Mouse (Mus musculus): ENCODE measurements around the gene Gm3776.
"Not testable (repeated sequence)": the region's sequence is repeated elsewhere in the genome, so short reads cannot be mapped to it uniquely, and the experiment has no call there.

Gm3776 gene

DNA sequence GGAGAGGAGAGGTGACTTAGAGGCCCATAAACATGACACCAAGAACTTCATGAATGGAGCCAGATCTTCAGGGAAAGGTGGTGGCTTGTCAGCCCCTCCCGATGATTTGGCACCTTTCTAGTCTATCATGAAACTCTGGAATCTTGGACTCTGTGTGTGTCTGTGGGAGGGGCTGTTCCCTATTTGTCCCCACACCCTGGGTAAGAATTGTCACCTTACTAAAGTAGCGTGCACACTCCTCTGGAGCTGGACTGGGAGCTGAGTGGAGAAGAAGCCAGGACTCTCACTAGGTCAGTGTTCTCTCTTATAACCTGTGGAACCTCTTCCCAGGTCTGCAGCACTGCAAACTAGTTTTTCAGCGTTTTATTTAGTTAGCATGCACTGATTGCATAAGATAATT lies at the start of gene Gm3776:
Gene Gm3776 (plus strand): TSS at position 216 of the 400 bp plus-strand sequence.
- not testable (repeated sequence) for DNase-seq

DNA sequence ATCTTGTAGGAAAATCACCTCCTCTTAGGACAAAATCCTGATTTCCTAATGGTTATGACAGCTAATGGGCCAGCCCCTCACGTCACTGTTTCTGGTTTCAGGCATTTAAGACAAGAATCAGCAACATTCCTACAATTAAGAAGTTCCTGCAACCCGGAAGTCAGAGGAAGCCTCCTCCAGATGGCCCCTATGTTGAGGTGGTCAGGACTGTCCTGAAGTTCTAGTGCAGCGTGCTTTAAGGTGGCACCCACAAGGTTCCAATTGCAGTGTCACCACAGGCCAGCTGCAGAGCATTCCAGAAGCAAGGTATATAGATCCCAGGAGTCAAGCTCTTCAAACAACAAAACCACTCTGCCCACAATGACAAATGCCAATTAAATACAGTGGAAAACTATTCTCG lies 48.0 kb upstream of the Gm3776 start:
- DNase-seq: no peak

DNA sequence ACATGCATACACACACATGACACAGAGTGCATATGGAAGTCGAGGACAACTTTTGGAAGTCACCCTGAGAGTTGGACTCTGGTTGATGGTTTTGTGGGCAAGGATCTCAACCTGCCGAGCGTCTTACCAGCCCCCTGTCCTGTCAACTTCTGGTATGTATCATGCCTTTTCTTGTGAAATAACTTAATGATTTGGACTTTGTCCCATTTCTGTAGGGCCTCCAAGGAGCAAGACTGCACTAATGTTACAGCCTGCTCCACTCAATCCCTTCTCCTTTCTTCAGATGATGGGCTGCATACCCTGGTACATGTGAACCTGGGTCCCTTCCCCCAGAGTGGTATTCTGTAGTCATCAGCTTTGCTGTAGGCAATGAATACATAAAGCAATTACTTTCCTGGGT lies 46.9 kb upstream of the Gm3776 start:
- no peak for DNase-seq

DNA sequence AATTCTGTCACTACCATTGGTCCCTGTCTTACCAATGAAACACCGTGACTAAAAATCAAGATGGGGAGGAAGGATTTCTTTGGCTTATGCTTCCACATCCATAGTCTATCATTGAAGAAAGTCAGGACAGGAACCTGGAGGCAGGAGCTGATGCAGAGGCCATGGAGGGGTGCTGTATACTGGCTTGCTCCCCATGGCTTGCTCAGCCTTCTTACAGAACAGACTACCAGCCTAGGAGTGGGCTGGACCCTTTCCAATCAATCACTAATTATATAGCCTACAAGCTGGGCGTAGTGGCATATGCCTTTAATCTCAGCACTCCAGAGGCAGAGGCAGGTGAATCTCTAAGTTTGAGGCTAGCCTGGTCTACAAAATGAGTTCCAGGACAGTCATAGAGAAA lies 46.1 kb upstream of the Gm3776 start:
- DNase-seq: no peak

DNA sequence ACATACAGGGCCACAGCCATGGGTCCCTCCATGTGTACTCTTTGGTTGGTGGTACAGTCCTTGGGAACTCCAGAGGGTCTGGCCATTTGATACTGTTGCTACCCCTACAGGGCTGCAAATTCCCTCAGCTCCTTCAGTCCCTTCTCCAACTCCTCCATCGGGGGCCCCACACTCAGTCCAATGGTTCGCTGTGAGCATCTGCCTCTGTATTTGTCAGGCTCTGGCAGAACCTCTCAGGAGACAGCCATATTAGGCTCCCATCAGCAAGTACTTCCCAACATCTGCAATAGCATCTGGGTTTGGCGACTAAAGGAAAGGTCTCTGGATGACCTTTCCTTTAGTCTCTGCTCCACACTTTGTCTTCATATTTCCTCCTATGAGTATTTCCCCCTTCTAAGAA lies 45.4 kb upstream of the Gm3776 start:
- DNase-seq: no peak

DNA sequence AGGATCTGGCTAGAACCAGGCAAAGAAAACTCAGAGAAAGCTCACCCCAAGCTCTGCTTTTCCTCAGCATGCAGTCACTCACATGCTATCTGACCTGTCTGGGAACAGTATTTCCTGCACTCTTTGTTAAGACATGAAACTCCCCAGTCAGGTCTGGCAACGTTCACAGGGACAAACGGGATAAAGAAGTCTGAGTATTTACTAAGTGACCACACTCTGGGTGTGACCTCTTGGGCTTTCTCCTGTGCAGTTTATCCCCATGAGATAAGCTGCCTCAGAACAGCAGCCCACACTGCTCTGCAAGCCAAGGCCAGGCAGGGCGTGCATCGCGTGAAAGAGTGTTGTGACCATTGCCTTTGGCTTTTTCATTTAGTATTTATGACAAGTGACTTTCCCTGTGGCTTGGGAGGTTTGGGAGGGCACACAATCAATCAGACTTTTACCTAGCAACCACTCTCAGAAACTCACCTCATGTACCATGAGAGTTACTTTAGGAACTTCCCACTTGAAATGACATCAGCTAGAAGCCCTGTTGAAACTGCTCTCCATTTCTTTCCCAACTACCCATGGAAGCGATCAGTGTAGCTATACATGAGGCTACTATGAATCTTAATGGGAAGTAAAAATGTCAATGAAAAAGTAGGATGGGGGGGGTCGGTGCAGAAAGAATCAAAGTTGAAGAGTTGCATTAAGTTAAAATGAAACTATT lies 44.4 kb upstream of the Gm3776 start:
- no peak for DNase-seq

DNA sequence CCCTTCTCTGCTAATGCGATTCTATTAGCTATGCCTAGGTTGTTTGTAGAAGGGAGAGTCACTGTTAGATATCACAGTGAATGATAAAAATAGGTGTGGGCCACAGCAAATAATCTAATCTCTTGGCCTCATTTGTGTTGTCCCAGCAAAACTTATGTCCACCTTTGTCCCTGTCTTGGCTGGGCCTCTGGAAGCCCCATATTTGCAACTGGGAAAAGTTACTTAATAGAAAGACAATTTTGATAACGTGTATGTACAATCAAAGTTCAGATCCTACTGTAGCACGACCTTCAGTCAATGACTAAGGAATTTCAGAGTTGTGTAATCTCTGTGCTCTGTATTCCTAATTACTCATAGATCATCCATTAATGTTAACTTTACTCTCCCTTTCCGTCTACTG lies 39.9 kb upstream of the Gm3776 start:
- no peak for DNase-seq

DNA sequence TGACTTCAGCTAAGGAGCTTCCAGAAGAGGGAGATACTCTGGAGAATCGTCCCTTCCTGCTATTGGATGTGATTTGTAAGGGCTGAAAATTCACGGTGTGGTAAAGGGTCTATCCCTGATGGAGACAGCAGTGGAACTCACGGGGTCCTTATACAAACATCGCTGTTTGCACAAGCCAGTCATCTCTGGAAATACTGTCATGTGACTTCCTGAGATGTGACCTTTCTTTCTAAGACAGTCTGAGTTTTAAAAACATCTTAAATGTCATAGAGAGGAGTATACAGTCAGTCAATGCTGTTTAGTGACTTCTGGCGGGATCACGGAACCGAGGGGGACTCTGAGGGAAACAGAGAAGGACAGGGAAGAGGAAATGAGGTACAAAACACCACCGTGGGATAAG lies 34.3 kb upstream of the Gm3776 start:
- no peak for DNase-seq

DNA sequence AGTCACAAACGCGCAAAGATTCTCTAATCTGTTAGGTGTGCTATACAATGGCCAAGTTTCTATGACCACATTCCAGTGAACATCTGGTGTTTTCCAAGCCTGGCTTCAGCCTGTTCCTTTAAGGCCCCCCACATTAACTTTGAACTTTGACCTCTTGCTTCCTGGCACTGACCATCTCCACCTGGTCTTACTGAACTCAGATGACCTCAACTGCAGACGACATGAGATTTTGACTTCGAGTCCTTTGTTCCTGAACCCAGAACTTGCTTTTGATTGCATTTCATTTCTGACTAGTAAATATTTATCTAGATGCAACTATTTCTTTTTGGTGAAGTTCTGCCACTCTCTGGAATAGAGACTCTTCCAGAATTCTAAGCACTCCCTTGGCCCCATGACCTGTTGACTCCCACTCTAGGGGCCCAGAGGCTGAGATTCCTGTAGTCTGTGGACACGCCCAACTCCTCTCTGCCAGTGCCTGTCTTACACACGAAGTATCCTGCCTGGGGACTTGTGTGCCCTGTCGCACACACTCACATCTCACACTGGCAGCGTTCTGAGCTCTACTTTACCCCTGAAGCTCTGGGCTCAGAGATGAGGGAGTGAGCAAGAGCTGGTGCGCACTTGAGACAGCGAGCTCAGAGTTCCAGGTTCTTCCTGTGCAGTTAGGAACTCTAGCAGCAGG lies 33.6 kb upstream of the Gm3776 start:
- DNase-seq: no peak

DNA sequence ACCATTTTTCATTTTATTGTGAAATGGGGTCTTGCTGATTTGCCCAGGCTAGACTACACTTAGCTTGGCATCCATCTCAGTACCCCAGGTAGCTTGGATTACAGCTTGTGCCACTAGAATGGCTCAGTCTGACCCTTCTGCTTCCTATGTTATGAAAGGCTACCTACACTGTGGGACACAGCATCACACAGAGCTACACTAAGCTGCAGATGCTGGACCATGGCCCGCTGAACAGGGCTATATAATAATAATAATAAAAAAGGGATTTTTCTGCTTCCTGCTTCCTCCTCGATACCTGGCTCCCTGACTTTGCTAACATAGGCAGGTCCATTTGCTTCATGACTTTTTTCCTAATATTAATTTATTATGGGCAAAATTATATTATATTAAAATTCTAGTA lies 32.5 kb upstream of the Gm3776 start:
- no peak for DNase-seq

DNA sequence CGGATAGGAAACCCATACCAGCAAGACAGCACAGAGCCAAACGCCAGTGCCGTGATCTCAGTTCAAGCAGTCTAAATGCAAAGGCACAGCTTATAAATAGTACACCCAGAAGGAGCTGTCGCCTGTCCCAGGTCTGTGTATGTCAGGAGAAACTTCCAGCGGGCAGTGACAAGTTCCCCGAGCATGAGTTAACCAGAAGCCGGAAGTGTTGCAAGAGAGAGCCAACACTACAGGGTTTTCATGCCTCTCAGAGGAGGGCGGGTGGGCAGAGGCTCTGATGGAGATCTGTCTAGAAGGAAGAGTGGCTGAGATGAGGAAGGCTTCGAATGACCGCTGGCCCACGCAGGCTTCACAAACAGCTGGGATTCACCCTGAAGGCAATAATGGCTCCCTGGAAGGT lies 31.6 kb upstream of the Gm3776 start:
- DNase-seq: no peak

DNA sequence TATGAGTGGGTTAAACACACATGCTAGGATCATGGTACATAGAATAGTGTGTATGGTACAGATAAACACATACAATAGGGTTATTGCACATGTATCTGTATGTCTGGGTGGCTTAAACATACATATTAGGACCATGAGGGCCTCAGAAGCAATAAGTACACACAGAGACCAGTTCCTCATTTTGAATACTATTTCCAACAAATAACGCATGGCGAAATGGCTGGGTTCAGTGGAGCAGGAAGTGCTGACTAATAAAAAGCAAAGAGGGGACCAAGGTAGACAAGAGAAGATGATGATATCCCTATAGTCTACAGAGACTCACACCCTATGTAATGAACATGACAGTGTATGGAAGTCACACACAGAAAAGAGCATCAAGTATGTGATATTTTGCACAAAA lies 28.8 kb upstream of the Gm3776 start:
- no peak for DNase-seq

DNA sequence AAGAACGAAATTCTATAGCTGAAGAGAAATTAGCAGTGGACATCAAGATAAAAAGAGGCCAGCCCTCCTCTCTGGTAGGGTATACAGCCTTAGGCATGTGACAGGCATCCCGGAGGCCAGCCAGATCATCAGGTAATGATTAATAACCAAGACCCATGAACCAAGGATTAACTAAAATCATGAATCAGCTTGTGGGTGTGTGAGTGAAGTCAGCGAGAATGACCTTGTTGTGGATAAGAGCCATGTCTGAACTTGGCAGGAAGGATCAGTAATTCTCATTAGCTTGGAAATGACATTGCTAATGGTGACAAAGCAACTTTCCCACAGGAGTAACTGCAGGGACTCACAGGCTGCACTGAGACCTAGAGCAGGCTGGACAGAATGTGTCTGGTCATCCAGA lies 27.3 kb upstream of the Gm3776 start:
- not testable (repeated sequence) for DNase-seq

DNA sequence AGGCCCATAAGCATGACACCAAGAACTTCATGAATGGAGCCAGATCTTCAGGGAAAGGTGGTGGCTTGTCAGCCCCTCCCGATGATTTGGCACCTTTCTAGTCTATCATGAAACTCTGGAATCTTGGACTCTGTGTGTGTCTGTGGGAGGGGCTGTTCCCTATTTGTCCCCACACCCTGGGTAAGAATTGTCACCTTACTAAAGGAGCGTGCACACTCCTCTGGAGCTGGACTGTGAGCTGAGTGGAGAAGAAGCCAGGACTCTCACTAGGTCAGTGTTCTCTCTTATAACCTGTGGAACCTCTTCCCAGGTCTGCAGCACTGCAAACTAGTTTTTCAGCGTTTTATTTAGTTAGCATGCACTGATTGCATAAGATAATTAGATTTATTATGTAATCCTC lies 26.5 kb upstream of the Gm3776 start, which contains the start of gene Gsta1:
Gene Gsta1 (plus strand): TSS at position 196 of the 400 bp plus-strand sequence.
- not testable (repeated sequence) for DNase-seq

DNA sequence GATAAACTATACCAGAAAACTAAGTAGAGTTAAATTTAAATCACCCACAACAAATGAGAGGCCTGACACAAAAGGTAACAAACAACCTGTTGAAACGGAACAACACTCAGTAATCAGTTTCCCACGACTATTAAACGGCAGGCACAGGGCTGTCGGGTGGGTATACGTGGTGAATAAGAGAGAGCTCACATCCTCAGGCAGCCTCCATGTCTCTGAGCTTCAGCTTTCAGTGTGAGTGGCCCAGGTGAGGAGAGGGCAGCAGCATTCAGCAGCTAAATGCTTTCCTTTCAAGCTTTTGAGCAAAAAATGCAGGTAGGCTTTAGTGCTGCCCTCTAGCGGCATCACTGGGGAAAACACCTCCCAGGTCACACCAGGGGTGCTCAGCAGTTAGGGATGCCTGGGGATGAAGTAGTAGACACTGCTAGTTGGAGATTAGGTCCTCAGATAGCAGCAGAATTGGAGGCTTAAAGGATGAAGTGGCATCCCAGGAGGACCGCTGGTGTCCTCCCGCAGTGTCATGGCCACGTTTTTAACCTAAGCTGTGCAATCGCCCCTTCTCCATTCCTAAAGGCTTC lies 23.7 kb upstream of the Gm3776 start:
- DNase-seq: not testable (repeated sequence)

DNA sequence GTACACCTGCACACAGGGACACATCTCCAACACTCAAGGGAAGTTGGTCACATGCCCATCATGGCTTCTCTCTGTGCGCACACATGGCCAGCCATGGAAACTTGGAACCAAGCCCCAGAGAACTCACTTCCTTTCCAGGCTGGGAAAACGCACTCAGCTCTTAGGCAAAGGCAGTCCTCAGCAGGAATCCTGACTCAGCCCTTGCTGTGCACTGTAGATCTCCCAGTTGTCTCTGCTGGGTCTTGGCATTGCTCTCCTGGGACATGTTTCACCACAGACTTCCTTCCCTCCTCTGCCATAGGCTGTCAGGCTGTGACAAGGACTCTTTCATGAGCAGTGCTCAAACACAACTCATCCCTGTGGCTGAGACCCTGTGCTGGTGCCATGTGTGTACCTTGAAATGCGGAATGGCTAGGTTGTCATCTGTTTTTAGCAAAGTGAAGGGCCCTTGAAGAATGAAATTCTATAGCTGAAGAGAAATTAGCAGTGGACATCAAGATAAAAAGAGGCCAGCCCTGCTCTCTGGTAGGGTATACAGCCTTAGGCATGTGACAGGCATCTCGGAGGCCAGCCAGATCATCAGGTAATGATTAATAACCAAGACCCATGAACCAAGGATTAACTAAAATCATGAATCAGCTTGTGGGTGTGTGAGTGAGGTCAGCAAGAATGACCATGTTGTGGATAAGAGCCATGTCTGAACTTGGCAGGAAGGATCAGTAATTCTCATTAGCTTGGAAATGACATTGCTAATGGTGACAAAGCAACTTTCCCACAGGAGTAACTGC lies 1.1 kb upstream of the Gm3776 start:
- not testable (repeated sequence) for DNase-seq

DNA sequence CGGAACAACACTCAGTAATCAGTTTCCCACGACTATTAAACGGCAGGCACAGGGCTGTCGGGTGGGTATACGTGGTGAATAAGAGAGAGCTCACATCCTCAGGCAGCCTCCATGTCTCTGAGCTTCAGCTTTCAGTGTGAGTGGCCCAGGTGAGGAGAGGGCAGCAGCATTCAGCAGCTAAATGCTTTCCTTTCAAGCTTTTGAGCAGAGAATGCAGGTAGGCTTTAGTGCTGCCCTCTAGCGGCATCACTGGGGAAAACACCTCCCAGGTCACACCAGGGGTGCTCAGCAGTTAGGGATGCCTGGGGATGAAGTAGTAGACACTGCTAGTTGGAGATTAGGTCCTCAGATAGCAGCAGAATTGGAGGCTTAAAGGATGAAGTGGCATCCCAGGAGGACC lies 2.8 kb downstream of the Gm3776 start:
- peak; percentile 17 for DNase-seq

DNA sequence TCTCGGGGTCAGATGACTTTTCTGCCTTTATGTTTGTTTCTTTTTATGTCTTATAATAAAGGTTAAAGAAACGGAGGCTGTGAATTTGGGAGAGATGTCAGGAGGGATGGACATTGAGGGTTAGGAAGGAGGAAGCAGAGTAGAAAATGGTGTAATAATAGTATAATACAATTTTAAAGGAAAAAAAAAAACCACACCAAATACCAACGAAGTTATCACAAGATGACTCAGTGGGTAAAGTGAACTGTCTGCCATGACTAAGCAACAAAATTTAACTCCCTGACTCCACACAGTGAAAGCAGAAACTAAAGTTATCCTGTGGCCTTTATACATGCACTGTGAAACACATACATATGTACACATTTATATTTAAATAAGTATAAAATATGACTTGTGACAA lies 14.0 kb downstream of the Gm3776 start:
- not testable (repeated sequence) for DNase-seq

DNA sequence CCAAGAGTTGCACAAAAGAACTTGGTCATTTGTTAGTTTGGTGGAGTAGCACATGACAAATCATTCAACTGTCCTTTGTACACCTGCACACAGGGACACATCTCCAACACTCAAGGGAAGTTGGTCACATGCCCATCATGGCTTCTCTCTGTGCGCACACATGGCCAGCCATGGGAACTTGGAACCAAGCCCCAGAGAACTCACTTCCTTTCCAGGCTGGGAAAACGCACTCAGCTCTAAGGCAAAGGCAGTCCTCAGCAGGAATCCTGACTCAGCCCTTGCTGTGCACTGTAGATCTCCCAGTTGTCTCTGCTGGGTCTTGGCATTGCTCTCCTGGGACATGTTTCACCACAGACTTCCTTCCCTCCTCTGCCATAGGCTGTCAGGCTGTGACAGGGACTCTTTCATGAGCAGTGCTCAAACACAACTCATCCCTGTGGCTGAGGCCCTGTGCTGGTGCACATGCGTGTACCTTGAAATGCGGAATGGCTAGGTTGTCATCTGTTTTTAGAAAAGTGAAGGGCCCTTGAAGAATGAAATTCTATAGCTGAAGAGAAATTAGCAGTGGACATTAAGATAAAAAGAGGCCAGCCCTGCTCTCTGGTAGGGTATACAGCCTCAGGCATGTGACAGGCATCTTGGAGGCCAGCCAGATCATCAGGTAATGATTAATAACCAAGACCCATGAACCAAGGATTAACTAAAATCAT lies 25.2 kb downstream of the Gm3776 start:
- not testable (repeated sequence) for DNase-seq

DNA sequence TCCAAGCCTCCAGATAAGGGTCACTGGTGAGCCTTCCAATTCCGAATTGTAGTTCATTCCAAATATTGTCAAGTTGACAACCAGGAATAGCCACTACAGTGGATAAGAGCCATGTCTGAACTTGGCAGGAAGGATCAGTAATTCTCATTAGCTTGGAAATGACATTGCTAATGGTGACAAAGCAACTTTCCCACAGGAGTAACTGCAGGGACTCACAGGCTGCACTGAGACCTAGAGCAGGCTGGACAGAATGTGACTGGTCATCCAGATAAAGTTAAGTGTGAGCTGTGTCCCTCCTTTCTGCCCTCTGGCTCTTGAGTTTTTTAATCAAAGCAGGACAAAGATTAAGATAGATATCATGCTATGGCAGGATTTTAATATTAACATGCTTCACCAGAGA lies 32.1 kb downstream of the Gm3776 start:
- not testable (repeated sequence) for DNase-seq

DNA sequence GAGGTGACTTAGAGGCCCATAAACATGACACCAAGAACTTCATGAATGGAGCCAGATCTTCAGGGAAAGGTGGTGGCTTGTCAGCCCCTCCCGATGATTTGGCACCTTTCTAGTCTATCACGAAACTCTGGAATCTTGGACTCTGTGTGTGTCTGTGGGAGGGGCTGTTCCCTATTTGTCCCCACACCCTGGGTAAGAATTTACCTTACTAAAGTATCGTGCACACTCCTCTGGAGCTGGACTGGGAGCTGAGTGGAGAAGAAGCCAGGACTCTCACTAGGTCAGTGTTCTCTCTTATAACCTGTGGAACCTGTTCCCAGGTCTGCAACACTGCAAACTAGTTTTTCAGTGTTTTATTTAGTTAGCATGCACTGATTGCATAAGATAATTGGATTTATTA lies 32.8 kb downstream of the Gm3776 start, which contains the start of gene Gm10639:
Gene Gm10639 (plus strand): TSS at position 201 of the 400 bp plus-strand sequence.
- not testable (repeated sequence) for DNase-seq

DNA sequence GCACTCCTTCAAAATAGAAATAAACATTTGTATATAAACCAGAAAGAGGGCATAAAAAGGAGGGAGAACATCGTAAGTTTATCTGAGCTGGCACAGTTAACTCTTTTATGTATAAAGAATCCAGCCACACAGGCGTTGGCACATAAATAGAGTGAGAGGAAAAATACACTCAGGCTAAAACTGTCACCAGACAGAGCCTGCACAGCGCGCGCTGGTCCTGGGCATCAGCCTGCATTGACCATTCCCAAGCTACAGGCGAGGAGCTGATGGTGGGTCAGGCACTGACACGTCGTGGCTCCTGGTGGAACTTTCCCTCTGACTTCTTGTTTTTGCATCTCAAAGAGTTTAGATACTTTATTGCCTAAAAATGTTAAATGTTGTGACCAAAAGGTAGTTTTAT lies 35.5 kb downstream of the Gm3776 start:
- not testable (repeated sequence) for DNase-seq

DNA sequence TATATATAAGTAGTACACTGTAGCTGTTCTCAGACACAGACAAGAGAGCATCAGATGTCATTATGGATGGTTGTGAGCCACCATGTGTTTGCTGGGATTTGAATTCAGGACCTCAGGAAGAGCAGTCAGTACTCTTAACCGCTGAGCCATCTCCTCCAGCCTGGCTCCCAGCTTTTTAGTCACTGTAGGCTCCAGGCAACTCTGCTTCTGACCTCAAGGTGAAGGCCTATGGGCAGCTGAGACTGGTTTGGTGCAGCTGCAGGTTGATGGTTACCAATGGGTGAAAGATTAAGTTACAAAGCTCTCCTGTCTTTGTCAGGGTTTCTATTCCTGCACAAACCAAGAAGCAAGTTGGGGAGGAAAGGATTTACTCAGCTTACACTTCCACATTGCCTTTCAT lies 36.8 kb downstream of the Gm3776 start:
- not testable (repeated sequence) for DNase-seq
